Mouse (Mus musculus): ENCODE measurements around the gene Bmp2k. TPM values are rescaled to one million over a fixed set of nuclear protein-coding genes. Genes with fewer than 3 reads are reported as not detected.
"Not testable (repeated sequence)": the region's sequence is repeated elsewhere in the genome, so short reads cannot be mapped to it uniquely, and the experiment has no call there.

Gene Bmp2k
- total RNA-seq, 2 experiments from 2014 or later, result 13.1 to 13.7 TPM

DNA sequence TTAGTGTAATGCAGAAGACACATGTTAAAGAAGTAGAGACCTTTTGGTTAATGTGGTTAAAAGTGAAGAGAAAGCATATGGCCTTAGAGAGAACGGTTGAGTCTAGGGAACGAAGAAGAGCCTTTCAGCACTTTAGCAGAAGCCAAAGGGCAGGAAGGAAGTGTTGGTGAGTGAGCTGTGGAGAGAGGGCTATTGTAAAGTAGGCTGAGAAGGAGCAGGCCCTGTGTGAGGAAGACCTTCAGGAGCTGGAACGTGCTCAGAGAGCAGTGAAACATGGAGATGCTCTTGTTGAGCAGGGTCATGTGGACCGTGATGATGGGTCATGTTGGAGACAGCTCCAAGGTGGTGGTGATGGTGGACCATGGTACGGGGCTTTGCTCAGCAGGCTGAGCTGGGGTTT lies 4.8 kb downstream of the Bmp2k start:
- no peak for DNase-seq

DNA sequence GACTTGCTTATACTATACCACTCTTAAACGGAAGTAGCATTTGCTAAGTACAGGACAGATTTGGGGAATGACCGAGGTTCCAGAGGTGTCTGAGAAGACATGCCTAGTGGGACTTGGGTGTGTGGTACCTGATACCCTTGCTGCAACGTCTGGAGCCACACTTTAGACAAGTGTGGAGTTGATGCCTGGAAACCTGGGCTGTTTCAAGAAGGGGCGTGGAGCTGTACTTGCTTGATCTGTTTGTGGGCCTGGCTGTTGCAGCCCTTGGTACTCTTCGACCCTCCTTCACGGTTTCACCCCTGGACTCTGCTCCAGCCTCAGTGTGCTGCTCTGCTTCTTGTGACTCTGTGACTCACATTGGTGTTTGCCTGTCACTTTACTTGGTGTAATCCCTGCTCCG lies 5.4 kb downstream of the Bmp2k start:
- no peak for DNase-seq

DNA sequence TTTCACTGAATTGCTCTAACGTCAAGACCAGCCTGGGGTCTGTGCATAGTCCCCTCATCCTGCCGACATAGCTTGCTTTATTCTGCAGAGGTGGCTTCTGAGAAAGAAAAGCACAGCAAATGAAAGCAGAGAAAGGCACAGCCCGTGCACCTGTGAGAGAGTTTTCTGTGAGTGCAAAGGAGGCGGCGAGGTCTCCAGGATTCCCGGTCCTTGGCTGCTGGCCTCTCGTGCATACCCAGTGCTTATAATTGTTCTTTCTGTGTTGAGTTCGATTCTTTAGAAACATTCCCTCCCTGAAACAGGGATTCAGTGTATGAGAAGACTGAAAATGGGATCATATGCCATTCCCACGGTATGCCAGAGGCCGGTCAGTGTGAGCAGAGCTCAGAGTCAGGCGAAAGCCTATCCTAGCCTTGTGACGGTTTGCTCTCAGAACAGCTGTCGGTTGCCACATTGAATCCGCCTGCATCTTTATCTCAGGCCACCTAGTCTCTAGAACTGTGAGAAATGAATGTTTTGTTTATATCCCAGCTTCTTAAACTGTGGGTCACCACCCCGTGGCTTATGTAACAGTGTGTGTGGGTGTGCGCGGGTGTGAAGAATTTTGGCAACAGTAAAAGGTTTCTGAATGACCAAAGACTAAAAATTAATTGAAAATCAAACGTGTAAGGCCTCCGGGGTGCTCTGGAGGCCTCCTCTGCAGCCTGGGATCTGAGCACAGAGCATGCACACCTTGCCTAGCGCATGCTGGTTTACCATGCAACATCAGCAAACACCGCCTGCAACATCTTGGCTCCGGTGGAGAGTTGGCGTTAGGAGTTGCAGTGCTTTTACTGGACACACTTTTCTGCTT lies 6.9 kb downstream of the Bmp2k start:
- DNase-seq, result no peak

DNA sequence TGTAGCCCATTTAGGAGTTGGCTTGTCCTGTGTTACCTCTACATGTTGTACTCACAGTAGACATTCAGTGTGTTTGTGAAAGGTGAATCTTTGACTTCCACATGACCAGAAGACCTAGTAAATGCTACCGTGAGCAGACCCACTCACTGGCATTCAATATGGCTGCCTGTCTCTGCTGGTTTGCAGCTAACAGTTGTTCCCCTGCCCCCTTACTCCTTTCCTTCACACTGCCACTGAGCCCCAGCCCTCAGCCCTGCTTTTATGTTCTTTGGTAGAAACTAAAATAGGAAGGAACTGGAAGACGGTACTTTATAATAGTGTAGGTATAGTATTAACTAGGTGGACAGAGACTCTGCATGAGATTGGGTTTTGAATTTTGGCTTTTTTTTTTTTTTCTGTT lies 8.4 kb downstream of the Bmp2k start:
- DNase-seq, result no peak

DNA sequence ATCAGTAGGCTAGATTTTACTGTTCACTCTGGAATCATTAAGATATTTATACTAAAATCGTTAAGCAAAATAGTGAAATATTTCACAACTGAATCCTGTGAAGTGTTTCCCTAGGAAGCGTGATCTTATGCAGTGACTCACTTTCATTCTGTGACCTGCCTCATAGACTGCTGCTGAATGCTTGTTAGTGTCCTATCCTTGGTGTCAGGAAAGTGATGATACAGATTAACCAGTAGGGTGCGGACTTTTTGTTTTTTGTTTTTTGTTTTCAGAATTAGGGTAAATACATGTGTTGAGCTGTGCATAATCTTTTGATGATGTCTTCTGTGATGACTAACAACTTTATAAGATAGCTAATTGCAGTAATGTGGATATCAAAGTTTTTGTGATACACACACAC lies 9.4 kb downstream of the Bmp2k start:
- no peak for DNase-seq

DNA sequence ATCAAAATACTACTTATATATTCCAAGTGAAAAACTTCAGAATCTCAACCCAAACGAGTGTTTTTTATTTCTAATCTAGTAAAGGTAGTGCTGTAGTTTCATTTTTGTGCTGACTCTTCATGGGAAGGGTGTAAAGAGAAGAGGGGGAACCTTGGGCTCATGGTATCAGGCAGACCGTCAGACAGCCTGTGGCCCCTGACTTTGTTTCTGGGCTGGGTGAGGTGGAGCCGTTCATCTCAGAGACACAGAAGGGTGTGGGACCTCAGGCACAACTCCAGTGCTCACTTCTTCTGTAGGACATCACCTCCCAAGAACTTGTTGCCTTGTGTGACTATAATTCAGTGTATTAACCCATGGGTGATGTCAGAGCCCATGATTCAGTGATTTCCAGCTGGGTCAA lies 10.0 kb downstream of the Bmp2k start:
- DNase-seq, result no peak

DNA sequence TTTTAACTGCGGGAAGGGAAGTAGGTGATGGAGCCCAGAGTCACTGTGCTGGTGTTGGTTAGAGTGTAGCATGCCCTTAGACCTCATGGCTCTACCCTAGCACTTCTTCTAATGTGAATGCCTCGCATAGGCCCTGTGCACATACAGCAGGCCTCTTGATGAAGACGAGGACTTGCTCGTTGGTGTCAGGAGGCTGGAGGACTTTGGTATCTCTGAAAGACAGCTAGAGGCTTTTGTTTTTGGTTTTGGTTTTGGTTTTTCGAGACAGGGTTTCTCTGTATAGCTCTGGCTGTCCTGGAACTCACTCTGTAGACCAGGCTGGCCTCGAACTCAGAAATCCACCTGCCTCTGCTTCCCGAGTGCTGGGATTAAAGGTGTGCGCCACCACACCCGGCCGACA lies 11.7 kb downstream of the Bmp2k start:
- not testable (repeated sequence) for DNase-seq

DNA sequence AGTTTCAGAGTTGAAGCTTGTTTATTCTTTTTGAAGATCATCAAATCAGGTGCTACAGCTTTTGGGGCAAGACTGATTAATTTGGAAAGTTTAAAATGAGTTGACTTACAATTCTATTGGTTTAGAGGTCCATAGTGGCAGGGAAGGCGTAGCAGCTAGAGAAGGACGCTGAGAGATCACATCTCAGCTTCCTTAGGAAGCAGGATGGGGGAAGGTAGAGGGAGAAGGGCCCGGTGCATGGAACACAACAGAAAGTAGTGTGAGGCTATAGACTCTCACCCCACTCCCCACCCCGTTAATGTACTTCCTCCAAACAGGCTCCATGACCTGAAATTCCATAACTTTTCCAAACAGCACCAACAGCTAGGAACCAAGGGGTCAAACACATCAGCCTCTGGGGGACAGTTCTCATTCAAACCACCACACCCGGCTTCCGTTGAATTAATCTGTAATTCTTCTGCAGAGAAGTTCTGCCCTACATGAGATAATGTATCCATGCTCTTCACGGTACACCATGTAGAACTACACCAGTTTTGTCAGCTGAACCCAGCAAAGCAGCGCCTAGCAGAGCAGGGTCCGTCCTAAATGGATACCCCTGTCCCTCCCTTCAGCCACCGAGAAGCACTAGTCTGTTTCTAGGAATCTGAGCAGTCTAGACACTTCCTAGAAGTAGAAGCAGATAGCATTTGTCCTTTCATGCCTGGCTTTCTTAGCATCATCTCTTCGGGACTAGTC lies 12.3 kb downstream of the Bmp2k start:
- no peak for DNase-seq

DNA sequence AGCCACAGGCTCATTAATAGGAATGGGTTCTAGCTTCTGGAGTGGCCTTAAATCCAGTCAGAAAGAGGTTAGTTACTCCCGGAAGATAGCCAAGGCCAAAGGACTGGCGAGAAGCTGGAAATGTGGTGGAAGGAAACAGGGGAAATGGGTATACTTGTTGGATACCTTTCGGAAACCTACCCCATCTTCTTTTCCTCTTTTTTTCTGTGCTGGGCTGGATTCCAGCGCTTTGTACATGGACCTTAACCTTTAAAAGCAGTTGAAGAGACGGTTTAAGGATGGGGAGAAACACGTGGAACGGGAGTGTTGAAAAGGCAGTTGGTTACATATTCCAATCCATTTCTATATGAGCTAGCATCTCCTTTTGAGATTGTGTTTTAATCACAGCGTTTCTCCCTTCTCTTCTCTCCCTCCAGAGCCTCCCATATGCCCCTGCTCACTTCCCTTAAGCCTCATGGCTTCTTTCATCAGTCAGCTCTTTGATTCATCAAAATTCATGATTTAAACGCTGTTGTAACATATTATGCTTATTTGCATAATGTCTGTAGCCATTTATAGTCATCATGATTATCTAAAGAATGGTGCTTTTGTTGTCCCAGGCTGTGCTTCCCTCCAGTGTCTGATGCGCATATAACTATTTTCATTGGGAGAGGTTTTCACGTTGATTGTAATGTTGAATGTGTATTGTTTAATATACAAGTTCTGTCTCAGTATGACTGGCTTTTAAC lies 18.5 kb downstream of the Bmp2k start:
- no peak for DNase-seq

DNA sequence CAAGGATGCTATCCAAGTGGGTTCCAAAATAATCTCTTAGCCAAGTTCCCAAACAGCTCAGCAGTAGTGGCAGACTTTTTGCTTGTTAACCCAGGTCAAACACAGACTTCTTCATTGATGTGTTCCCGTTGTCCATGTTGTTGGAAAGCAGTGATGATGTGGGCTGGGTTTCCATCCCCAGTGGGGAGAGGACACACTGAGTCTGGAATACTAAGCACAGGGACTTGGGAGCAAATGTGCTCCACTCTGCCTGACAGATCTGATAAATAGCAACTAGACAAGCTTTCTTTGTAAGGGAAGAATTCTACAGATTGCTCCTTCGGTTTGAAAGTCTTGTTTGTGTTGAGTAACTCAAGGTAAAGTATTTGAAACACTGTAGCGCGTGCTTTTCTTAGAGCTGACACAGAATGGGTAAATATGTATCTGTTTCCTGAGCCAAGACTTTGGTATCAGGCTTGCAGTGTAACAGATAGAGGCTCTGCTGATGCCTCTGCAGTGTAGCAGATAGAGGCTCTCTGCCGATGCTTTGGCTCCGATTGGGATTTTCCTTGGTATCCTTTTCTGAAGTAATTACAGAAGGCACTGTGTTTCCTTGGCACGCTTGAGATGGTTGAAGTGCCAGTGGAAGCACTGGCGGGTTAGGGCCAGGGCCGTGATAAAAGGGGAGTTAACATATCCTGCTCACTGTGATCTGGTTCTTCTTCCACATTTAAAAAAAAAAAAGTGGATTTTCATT lies 19.5 kb downstream of the Bmp2k start:
- DNase-seq, result no peak

DNA sequence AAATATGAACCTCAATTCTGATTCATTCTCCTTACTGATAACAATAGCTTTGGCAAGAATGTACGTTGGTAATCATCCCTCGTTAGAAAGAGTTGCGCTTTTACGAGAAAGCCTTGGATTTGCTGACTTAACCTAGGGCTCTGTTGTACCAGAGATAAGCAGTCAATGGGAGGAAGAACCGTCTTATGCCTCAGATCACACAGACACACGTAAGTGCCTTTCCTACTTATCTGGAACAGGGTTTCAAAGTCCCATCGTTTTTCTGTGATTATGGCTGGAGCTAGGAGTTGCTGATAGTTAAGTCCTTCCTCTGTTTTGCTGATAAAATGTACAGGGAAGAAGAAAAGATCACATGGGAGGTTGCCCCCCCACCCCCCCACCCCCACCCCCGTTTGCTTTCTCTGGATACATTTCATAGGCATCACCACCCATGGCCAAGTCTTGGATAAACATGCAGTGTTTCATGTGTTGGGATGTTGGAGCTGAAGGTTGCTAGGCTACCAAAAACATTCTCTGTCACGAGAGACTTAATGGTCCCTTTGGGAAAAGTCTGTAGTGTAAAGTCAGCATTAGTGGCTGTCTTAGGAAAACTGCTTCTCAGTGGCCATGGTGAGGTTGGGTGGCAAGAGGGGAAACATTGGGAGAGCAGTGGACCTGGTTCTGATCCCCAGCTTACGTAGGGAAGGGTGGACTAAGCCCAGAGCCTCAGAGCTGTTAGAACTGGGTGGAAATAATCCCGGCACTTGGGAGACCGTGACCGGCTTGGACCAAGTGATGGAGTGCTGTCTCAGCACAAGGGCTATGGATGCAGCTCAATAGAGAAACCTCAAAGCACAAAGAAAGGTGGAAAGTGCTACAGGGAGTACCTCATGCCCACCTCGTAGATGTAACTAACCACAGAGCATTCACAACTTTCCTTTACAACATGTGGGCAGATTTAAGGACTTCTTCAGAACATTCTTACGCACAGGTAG lies 25.1 kb downstream of the Bmp2k start:
- DNase-seq, result no peak

DNA sequence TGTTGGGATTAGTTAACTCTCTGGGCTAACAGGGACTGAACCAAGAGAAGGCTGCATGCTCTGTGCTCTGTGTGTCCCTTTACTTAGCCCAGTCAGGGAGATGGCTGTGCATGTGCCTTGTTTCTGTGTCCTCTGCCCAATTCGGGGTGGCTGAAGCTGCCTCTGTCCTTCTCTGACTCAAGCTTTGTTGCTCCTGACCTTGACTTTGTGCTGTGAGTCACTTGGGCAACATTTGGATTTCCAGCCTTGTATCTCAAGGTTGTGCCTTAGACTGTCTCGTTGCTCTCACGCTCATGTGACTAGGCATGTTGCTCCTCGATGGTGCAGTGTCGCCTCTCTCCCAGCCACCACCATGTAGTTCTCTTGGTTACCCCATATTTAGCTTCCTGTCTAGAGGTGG lies 27.3 kb downstream of the Bmp2k start:
- DNase-seq, result no peak

DNA sequence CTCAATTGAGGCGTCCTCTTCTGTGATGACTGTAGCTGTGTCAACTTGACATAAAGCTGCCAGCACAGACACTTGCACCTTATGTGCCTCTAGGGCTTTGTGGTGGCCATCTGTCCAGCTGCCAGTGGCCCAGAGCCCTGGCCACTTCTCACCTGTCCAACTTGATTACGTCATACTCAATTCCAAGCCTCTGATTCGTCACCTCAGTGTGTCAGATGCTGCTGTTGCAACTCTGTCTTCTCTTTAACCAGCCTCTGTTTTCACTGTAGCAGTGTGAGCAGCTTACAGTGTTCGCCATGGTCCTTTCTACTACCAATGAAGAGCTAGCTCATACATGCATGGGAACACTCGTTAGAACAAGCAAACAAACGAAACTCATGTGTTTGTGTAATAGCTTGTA lies 28.2 kb downstream of the Bmp2k start:
- DNase-seq, result no peak

DNA sequence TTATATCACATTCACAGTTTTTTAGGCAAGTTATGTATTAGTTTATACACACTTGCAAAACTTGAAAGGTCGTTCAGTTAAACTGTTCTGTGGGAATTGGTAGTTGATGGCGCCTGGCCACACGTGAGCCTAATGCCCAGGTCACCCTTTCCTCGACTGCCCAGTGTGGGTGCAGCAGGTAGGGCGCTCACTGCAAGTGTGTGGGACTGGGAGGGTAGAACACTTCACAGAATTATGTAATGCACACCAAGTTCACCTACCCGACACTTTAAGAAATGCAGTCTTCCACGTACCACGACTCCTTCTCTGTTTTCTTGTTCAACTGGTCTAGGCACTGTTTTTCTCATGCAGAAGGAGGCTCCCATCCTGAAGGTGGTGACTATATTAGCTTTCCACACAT lies 30.5 kb downstream of the Bmp2k start:
- no peak for DNase-seq

DNA sequence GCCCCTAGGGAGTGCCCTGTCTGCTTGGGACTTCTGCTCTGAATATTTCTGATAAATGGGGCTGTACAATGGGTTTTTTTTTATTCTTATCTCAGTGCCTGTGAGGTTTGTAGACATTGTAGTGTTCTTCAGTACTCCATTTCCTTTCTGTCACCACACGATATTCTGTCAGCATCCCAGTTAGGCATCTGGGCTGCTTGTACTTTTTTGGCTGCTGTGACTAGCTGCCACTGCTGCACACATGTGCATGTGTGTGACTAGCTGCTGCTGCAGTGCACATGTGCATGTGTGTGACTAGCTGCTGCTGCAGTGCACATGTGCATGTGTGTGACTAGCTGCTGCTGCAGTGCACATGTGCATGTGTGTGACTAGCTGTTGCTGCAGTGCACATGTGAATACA lies 31.4 kb downstream of the Bmp2k start:
- not testable (repeated sequence) for DNase-seq

DNA sequence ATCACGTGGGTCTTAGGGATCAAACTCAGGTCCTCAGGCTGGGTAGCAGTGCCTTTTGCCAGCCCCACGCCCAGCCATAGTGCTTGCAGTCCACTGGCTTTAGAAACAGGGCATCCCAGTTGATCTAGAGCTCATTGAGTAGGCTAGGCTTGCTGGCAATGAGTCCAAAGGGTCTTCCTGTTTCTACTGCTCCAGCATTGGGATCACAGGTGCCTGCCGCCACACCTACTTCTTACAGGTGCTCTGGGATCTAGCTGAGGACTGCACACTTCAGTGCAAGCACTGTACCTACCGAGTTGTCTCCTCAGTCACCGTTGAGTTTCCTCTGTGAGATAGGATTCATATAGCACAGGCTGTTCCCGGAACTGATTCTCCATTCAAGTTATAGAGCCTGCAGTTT lies 34.3 kb downstream of the Bmp2k start:
- DNase-seq, result no peak

DNA sequence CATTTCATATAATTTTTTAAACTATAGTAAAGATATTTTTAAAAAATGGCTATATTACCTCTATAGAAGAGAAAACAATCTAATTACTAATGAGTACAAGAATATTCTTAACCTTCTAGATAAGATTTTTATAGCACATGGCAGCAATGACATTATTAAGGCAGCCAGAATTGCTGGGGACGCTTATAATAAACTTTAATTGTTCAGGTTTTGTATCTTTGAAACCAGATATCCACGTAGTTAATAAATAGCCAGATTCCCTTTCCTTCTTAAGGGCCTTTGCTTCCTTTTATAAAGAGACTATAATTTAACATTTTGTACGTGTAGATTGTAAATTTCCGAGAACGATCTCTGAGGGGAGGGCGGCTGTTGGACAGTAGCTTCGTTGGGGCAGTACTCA lies 47.8 kb downstream of the Bmp2k start:
- DNase-seq, result no peak

DNA sequence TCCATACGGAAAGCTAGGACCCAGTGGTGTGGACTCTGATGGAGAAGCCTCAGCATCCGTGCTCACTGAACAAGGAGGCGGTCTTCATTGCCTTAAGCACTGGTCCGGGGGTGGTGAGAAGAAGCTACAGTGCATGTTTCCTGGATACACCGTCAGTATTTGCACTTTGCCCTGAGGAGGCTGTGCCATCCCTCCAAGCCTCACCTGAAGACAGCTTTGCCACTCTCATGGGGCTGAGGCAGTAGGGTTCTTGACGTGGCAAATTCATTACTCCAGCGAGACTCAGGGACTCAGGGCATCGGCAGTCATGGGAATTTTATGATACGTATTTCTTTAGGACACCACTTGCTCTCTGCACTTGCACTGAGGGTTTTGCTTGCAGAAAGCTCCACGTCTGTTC lies 49.2 kb downstream of the Bmp2k start:
- DNase-seq, result no peak

DNA sequence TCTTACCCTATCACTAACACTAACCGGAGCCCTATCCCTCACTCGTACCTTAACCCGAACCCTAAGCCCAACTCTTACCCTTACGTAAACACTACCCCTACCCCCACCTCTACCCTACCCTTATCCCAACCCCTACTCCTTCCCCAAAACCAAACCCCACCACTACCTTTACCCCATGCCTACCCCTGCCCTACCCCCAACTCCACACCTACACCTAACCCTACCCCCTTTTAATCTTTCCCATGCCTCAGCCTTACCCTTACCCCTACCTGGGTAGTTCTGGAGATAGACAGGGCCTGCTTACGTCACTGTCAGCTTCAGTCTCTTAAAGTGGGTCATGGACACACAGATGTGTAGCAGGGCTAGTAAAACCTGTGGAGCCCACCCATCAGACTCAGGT lies 51.4 kb downstream of the Bmp2k start:
- no peak for DNase-seq

DNA sequence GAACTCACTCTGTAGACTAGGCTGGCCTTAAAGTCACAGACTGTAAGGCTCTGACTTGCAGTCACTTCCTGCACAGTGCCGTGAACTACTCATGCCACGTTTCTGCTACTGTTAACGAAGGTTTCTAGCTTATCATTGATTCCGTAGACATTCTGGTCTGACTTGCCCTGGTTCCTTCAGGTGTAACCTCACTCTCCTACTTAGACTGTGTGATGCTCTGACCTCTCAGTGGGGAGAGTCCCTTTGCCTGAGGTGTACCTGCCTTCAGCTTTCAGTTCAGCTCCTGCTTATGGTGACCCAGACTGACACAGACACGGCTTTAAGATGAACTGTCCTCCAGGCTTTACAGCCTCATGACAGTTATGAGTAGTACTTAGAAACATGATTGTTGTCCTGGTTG lies 56.7 kb downstream of the Bmp2k start:
- no peak for DNase-seq

DNA sequence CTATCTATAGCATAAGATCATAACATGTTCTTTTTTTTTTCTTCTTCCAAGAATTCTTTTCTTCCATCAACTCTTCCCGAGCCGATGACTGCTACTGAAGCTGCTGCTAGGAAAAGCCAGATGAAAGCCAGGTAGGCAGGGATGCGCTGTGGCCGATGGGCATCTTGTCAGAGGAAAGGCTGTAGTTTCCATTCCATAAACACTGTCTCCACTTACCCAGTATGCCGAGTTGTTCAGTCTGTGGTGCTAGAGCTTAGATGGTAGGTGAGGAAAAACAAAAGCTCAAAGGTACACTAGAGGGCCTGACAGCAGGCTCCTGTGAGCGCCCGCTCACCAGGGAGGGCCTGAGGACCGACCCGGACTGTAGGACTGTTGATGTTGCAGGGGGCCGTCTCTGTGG lies 57.3 kb downstream of the Bmp2k start:
- DNase-seq, result no peak
